Comparison of ENCODE assay signal across 19 mouse cellular contexts in genomic region chr11:52740466-52740865, GRCm38 (mm10). TPM values are rescaled to one million over a fixed set of nuclear protein-coding genes. Genes with fewer than 3 reads are reported as not detected.
"Had no signal": no experiment of that assay in that cellular context is flagged by ENCODE, and none has a peak within 500 bp of the region (broad histone marks: within the 10 kb centered on the region; RNA-seq: fewer than 3 reads in every experiment).

No protein-coding gene starts in this region.

- H3K27ac ChIP-seq: liver, embryonic 13.5 days; midbrain, embryonic 12.5 days; midbrain, embryonic 15.5 days; neural tube, embryonic 13.5 days; stomach, embryonic 15.5 days had no signal

- H3K27me3 ChIP-seq: liver, embryonic 13.5 days; midbrain, embryonic 12.5 days; midbrain, embryonic 15.5 days; neural tube, embryonic 13.5 days; stomach, embryonic 15.5 days had no signal

- H3K36me3 ChIP-seq: liver, embryonic 13.5 days; midbrain, embryonic 12.5 days; midbrain, embryonic 15.5 days; neural tube, embryonic 13.5 days; stomach, embryonic 15.5 days had no signal

- H3K9me3 ChIP-seq: liver, embryonic 13.5 days; midbrain, embryonic 12.5 days; midbrain, embryonic 15.5 days; neural tube, embryonic 13.5 days; stomach, embryonic 15.5 days had no signal

- H3K4me2 ChIP-seq: liver, embryonic 13.5 days; midbrain, embryonic 12.5 days; midbrain, embryonic 15.5 days; neural tube, embryonic 13.5 days; stomach, embryonic 15.5 days had no signal

- H3K4me1 ChIP-seq: liver, embryonic 13.5 days; midbrain, embryonic 15.5 days had no signal

- H3K9ac ChIP-seq: liver, embryonic 13.5 days; midbrain, embryonic 12.5 days; midbrain, embryonic 15.5 days; neural tube, embryonic 13.5 days; stomach, embryonic 15.5 days had no signal

- ATAC-seq: midbrain, embryonic 15.5 days had no signal

- H3K4me3 ChIP-seq: liver, embryonic 13.5 days; midbrain, embryonic 12.5 days; midbrain, embryonic 15.5 days; myocyte; neural tube, embryonic 13.5 days; stomach, embryonic 15.5 days had no signal

- DNase-seq: kidney, postnatal 14 days; kidney, postnatal 4 days; liver, embryonic 13.5 days; lung, adult 2 months; lung, postnatal 14 days; lung, postnatal 4 days; retina, postnatal 1 day; right cerebral cortex, postnatal 25 days; spleen, adult 18-20 months; thymus, postnatal 25 days had no signal

RNA-seq across cellular contexts. Expression of gene Fstl4, which starts 24.0 kb away (rescaled TPM):
- total RNA-seq: megakaryocyte-erythroid progenitor cell, adult 5-6 weeks; monocyte, adult 5-6 weeks; neutrophil, adult 5-6 weeks had no signal
- polyA plus RNA-seq: liver, adult 2 months; myocyte had no signal
